Mouse (Mus musculus) macrophage (primary cell): ENCODE measurements around the gene Bcl2a1a. TPM values are rescaled to one million over a fixed set of nuclear protein-coding genes. Genes with fewer than 3 reads are reported as not detected.
"Not testable (repeated sequence)": the region's sequence is repeated elsewhere in the genome, so short reads cannot be mapped to it uniquely, and the experiment has no call there.

ENCODE experiments used
- H3K27ac ChIP-seq: fragments of 350-480 bp; formaldehyde crosslinking; 2 replicates; pipeline ENCODE4 v1.9.0; 2021
- H3K36me3 ChIP-seq: fragments of 350-480 bp; formaldehyde crosslinking; 2 replicates; pipeline ENCODE4 v1.9.0; 2021; ENCODE audit errors: inconsistent target
- H3K4me3 ChIP-seq: fragments of 350-480 bp; formaldehyde crosslinking; 2 replicates; pipeline ENCODE4 v1.9.0; 2021; ENCODE audit errors: inconsistent target
- H3K79me2 ChIP-seq: fragments of 350-480 bp; formaldehyde crosslinking; 2 replicates; pipeline ENCODE4 v1.9.0; 2021; ENCODE audit errors: inconsistent target
- WGBS: methylation state at CpG from one replicate; pipeline ENCODE4 v1.1.7; 2026; ENCODE audit warnings: inconsistent platforms; ENCODE audit not compliant: missing documents; 5-methylcytosine and 5-hydroxymethylcytosine counted together
- polyA plus RNA-seq: library from polyadenylated mRNA; stranded (reverse); fragments of 250-400 nt; gene quantifications from 3 replicates; pipeline ENCODE4 v1.2.4, GENCODE M21; 2018; ENCODE audit warnings: inconsistent platforms
- total RNA-seq, 78 experiments: library from RNA; depleted of rRNA; stranded (reverse); fragments of 250-400 nt; gene quantifications; 1 replicate in 9 of 78; 2 replicates in 24 of 78; 3 replicates in 43 of 78; 4 replicates in 2 of 78; pipeline ENCODE4 v1.2.4; 2018; ENCODE audit warnings: inconsistent platforms in 56 of 78

Bcl2a1a gene
- total RNA-seq (2018; cell fraction: chromatin; rRNA removed), result 100 to 1,000 TPM in 6 of 26 experiments, 10 to 100 TPM in 14, 1 to 10 TPM in 3, not detected in 3; 1.3 to 147 (median 17.9) TPM
- total RNA-seq (2018; cell fraction: cytosol; rRNA removed), result 100 to 1,000 TPM in 4 of 26 experiments, 10 to 100 TPM in 14, 1 to 10 TPM in 5, under 1 TPM in 3; 0.45 to 245 (median 49.7) TPM
- 100 to 1,000 TPM in 8 of 26 experiments, 10 to 100 TPM in 14, 1 to 10 TPM in 3, not detected in 1; 1.6 to 219 (median 49.9) TPM for total RNA-seq (2018; cell fraction: nucleus; rRNA removed)
- 1.1 to 2.7 TPM (median 2.3 TPM) in 3 replicates for polyA plus RNA-seq

DNA sequence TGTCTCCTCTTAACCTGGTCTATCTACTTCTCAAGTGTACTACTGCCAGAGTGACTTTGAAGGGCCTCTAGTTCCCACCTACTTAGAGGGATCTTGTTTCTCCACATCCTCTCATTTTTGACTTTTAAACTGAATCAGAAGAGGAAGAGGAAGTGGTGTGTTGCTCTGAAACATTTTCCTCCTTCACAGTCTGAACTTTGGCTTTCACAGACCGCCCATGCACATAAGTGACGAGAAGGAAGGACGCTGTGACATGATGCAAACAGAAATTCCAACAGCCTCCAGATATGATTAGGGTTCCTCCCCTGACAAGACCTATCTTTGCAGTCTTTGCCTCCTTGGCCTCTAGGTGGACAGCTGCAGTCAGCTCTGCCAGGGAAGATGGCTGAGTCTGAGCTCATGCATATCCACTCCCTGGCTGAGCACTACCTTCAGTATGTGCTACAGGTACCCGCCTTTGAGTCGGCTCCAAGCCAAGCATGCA, at the start of gene Bcl2a1a:
Gene Bcl2a1a, plus strand, starts transcription at position 231 of the 484 bp plus-strand sequence.
- H3K27ac ChIP-seq, H3K36me3 ChIP-seq, H3K4me3 ChIP-seq, H3K79me2 ChIP-seq: not testable (repeated sequence)
- WGBS, result no CpG with 5 or more reads among the region's 5 CpGs

DNA sequence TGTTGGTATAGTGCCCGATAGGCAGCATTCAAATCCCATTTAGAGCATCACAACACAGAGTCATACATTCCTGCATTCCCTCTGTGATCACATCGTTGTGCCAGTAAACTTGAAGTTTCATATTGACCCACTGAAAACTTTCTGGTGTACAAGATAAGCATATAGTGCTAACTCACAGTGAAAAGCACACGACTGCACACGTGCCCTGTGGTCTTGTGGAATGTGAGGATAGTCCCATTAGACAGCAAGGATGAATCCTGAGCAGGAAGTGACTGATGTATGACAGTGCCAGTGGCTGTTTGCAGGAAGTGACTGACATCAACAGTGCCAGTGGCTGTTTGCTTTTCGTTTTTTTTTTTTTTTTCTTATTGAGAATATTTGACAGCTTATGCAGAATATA, 40.1 kb upstream of the Bcl2a1a start:
- H3K79me2 ChIP-seq, H3K4me3 ChIP-seq, H3K36me3 ChIP-seq, H3K27ac ChIP-seq: not testable (repeated sequence)
- 73% methylated on average over 3 of the region's 5 CpGs for WGBS

GRCm38 (mm10) chr9:88938312-88938711, 18.4 kb upstream of the Bcl2a1a start:
- not testable (repeated sequence) for H3K4me3 ChIP-seq, H3K79me2 ChIP-seq, H3K36me3 ChIP-seq, H3K27ac ChIP-seq
- no CpG with 5 or more reads among the region's 3 CpGs for WGBS

GRCm38 (mm10) chr9:88951466-88951865, 5.2 kb upstream of the Bcl2a1a start:
- not testable (repeated sequence) for H3K79me2 ChIP-seq

GRCm38 (mm10) chr9:88953151-88953550, 3.5 kb upstream of the Bcl2a1a start:
- not testable (repeated sequence) for H3K27ac ChIP-seq, H3K79me2 ChIP-seq, H3K36me3 ChIP-seq, H3K4me3 ChIP-seq

More at GRCm38 (mm10) chr9:88951466-88951865, 5.2 kb upstream of the Bcl2a1a start:
- not testable (repeated sequence) for H3K36me3 ChIP-seq, H3K27ac ChIP-seq, H3K4me3 ChIP-seq

- WGBS, result no CpG with 5 or more reads among the region's 1 CpGs
- H3K27ac ChIP-seq, result not testable (repeated sequence)
These were observed 1.5 kb upstream of the Bcl2a1a start for GRCm38 (mm10) chr9:88955224-88955623.

DNA sequence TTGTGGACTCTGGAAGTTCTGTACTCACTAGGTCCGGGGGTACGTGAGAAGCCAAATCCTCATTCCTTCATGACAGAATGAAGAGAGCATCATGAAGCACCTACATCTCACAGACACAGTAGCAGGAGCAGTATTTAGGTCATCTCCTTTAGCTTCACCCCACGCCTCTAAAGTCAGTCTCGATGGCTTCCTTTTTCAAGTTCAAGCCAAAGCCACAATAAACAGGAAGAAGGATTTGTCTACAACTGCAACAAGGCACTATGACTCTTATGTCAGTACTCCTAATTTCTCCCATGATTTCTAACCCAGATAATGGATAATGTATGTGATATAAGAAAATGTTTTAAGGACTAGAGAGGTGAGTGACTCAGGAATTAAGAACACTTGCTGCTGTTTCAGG, 665 bp upstream of the Bcl2a1a start:
- not testable (repeated sequence) for H3K79me2 ChIP-seq, H3K27ac ChIP-seq, H3K36me3 ChIP-seq, H3K4me3 ChIP-seq
- WGBS, result 100% methylated on average over 2 of the region's 4 CpGs

More at GRCm38 (mm10) chr9:88955224-88955623, 1.5 kb upstream of the Bcl2a1a start:
- H3K79me2 ChIP-seq, H3K4me3 ChIP-seq, H3K36me3 ChIP-seq: not testable (repeated sequence)

GRCm38 (mm10) chr9:88958891-88959290, 2.2 kb downstream of the Bcl2a1a start:
- WGBS, result 82% methylated on average over 3 of the region's 3 CpGs
- Histone ChIP-seq H3K27ac (no peak overlapping the region), H3K36me3 (no peaks in the 10 kb centered on the region), H3K79me2 (no peaks in the 10 kb centered on the region), H3K4me3 (no peak overlapping the region)

- H3K4me3 ChIP-seq, H3K27ac ChIP-seq, H3K36me3 ChIP-seq, H3K79me2 ChIP-seq: not testable (repeated sequence)
- WGBS, result 90% methylated on average over 1 of the region's 1 CpGs
These were observed 3.3 kb downstream of the Bcl2a1a start for GRCm38 (mm10) chr9:88959981-88960380.

DNA sequence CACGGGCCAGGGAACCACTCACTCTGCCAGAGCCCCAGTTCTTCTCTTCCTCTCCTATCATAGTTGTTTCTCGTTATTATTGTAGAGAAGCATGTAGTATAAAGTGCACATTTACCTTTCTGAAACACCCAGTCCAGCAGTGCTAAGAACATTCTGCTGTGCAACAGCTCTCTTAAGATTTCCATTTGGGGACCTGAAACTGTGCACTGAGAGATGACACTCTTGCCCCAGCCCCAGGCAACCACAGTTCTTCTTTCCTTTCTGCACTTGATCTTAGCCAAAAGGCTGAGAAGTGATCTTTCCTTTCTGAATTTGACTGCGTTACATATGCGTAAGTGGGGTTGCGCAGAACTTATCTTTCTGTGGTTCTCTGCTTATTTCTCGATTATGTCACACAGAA, 9.8 kb downstream of the Bcl2a1a start:
- WGBS, result no CpG with 5 or more reads among the region's 6 CpGs
- not testable (repeated sequence) for H3K4me3 ChIP-seq, H3K79me2 ChIP-seq, H3K27ac ChIP-seq, H3K36me3 ChIP-seq

- H3K27ac ChIP-seq, result not testable (repeated sequence)
- WGBS, result no CpG with 5 or more reads among the region's 2 CpGs
These were observed 12.8 kb downstream of the Bcl2a1a start for GRCm38 (mm10) chr9:88969502-88969901.

GRCm38 (mm10) chr9:88976875-88977274, 20.2 kb downstream of the Bcl2a1a start:
- WGBS, result 63% methylated on average over 4 of the region's 4 CpGs
- H3K36me3 ChIP-seq, H3K4me3 ChIP-seq, H3K27ac ChIP-seq, H3K79me2 ChIP-seq: not testable (repeated sequence)

More at GRCm38 (mm10) chr9:88969502-88969901, 12.8 kb downstream of the Bcl2a1a start:
- H3K36me3 ChIP-seq, H3K79me2 ChIP-seq, H3K4me3 ChIP-seq: not testable (repeated sequence)

DNA sequence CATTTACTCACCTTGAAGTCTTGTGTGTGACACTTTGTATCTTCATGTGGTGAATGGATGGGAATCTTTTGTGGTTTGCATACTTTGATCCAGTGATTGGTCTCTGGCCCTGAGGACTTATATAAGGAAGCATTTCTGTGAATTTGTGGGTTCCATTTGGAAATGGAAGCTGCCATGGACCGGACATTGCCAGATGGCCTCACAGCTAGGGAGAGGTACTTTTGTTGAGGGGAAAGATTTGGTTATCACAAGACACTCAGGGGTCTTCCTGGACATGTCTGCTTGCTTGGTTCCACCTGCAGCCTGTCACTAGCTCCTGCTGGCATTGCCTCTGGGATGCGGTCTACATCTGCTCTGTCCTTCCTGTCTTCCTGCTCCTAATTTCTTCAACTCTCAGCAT, 23.1 kb downstream of the Bcl2a1a start:
- not testable (repeated sequence) for H3K4me3 ChIP-seq, H3K79me2 ChIP-seq, H3K27ac ChIP-seq, H3K36me3 ChIP-seq
- 94% methylated on average over 2 of the region's 2 CpGs for WGBS

GRCm38 (mm10) chr9:89001541-89001940, 44.8 kb downstream of the Bcl2a1a start:
- not testable (repeated sequence) for H3K79me2 ChIP-seq, H3K4me3 ChIP-seq, H3K27ac ChIP-seq, H3K36me3 ChIP-seq
